Mouse (Mus musculus) CD4-positive, CD25-positive, alpha-beta regulatory T cell, adult 2 months (primary cell): Measurements from ENCODE around the gene Ormdl3.

Source experiments
- DNase-seq: peaks from one replicate; pipeline ENCODE4 v3.0.0-alpha.2; 2012; ENCODE audit warnings: low read depth, low spot score

The Ormdl3 gene

DNA sequence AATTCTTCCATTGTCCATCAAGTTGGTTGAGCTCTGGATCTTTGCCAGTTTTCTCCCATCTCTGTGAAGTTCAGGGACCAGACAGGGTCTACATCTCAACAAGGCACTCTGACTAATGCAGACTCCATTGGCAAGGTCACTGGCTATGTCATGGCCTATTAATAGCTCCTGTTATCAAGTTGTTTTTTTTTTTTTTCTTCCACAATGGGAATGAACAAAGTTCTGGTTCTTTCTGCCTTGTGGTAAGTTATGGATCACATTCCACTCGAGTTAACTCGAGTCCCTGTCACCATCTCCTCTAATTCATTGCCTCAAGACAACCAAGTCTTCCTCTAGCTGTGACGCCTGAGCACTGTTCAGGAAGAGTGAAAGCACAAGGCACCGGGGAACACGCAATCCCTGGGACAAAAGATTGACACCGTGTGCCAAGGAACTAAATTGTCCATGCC is 1.7 kb upstream of the Ormdl3 start:
- DNase-seq: no peak

DNA sequence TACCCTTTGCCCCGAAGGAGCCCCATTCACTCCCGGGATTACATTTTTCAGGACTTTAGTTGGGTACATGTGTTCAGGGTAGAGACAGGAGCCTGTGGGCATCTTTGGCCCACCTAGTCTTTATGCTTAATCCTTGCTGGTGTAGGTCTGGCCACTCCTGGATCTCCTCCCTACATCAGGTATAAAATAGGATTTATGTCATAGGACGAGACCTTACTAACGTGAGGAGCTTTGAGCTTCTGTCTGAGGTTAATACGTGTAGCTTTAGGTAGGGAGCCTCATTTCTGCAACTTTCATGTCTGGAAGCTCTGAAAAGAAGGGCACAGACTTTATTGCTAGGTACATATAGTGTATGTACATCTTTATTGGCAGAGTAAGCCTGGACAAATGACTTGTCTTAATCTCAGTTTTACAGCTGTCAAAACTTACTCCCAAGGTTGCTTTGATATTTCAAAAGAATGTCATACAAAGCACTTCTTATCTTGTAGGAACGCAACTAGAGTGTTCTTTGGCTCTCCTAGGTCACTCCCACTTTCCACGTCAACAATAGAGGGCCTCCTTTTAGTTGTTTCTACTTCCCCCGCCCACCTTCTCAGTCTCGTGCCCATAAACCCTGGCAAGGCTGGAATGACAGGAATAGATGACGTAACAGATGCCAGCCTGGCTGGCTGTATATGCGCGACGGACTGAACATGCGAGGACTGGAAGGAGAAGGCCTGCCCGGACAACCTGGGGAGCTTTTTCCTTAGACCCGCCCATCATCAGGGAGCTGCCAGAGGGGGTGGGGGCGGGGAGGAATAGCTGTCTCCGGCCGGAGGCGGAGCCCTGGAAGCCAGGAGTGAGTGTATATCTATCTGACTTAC is 747 bp upstream of the Ormdl3 start:
- peak; percentile 80 for DNase-seq

DNA sequence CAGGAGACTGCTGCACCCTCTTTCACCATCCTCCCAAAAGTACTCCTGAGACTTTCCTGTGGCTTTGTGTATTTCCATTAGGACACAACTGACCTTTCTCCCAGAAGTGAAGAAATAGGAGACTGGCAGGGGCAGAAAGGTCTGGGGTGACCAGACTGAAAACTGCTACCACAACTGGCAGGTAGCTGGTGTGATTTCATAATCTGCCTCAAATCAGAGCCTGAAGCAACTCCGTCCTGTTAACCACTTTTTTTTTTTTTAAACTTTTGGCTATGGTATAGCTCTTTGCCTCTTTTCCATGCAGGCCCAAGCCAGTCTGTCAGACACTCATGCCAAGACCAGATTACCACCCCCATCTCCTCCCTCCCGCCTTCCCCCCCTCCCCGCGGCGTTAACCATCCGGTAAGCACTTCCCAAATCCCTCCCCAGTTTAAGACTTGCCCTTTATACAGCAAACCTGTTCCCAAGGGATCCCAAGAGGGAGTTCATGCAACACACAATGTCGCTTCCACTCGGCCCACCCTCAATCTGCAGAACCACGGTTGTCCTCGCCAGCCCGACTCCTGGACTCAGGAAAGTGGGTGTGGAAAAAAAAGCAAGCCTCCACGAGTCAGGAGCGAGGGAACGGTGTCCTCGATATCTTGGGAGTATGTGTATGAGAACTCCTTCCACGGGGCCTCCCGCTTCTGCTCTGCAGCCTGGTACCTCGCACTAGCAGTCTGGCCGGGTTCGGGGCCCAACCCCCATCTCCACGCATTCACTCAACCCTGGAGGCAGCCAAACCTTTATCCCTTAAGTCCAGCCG is 879 bp downstream of the Ormdl3 start:
- peak; percentile 14 for DNase-seq

DNA sequence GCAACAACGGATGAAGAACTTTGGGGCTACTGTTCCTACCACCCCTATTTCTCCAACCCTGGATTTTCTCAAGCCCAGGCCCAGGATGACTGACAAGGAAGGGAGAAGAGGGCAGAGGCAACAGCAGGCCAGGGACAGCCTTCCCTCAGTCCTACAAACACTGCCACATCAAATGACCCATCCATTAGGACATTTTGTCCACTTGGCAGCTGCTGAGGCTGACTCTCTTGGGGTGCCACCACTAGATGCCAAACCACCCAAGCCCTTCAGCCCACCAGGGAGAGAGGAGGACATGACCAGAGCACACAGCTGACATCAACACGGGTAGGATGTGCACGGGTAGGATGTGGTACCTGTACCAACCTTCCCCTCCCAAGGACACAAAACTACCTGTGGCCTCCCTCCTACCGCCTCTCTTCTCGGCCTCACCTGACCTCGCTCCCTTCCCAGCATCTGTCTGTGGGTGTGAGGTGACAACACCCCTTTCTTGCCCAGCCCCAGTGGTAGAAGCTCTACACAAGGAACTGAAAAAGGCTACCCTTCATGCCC is 2.5 kb downstream of the Ormdl3 start:
- no peak for DNase-seq

DNA sequence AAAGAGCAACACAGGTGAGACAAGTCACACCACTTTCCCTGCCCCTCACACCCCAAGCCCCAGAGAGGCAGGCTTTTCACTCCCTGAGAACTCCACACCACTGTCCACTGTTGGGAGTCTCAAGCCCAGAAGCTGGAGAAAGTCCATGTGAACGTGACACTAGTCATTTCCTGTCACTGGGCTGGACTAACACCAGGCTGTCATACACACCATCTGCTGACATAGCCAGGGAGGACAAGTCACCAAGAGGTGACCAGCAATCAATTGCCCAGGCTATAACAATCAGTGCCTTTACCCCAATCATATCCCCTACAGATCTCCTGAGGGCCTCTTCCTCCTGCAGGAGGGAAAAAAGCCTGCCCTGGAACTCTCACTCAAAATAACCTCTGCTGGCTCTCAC is 3.0 kb downstream of the Ormdl3 start:
- no peak for DNase-seq

DNA sequence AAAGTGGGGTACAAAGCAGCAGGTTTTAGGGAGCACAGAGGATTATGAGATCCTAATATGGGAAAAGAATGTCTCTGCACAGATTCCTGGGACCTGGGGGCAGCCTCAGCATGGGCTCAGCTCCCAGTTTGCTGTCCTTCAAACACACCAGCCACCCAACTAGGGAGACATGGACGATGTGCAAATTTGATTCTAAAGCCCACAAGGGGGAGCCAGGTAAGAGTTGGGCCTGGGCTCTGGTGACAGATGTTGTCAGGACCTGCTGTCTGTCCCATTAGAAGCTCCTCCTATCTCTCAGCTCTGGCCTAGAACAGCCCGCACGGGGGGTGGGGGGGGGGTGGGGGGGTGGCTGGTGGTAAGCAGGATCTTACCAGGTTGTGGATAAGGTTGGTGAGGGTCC is 3.6 kb downstream of the Ormdl3 start:
- DNase-seq: peak; percentile 45

DNA sequence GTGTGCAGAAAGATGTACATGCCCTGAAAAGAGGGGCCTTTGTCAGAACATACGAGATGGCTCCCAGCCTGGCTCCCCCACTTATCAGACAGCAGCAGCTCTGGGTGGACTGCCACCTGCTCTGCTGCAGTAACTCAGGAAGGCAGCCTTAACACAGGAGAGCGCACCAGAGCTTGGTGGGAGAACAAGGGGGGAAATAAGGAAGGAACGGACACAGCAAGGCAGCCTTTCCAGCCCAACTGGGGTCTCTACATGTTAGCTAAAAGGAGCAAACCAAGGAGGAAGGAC is 4.0 kb downstream of the Ormdl3 start:
- DNase-seq: no peak

DNA sequence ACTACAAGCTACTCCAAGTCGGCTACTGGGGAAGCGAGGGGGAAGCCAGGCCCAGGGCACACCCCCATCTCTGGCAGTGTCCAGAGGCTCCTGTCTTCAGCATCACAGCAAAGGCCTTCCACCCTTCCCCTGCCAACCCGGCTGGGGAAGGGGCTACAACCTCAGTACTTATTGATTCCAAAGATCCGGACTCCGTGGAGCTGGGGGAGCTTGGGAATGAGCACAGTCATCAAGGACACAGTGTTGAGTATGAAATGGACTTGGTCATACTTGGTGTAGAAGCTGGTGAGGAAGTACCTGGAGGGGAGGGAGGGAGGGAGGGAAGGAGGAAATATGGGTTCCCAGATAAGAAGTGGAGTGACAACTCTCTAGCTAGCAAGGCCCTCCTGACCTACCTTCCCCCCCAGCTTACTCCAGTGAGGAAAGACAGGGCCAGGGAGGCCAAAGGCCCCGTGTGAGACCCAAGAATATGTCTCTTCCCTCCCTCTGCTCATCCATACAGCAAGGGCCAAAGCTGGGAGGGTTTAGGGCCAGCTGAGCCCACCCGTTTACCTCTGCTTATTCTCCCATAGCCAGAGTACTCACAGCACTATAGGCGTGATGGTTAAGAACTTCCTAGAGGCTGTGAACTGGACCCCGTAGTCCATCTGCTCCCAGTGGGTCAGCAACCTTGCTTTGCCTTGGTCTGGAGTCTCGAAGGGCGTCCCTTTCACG is 4.5 kb downstream of the Ormdl3 start:
- DNase-seq: no peak

DNA sequence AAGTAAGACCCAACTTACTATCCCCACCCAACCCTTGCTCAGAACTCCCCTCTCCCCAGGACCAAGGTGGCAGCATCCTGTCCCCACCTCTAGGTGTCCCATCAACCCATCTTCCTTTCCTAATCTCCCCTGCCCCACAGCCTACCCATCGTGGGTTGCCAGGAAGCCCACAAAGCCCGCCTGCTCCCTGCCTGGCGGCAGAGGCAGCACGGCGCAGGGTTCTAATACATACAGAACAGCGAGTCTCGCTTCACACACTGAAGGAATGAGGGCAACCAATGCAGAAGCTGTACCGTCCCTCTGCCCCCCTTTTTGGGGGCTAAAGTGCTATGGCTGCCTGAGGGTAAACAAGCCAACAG is 5.2 kb downstream of the Ormdl3 start:
- no peak for DNase-seq

DNA sequence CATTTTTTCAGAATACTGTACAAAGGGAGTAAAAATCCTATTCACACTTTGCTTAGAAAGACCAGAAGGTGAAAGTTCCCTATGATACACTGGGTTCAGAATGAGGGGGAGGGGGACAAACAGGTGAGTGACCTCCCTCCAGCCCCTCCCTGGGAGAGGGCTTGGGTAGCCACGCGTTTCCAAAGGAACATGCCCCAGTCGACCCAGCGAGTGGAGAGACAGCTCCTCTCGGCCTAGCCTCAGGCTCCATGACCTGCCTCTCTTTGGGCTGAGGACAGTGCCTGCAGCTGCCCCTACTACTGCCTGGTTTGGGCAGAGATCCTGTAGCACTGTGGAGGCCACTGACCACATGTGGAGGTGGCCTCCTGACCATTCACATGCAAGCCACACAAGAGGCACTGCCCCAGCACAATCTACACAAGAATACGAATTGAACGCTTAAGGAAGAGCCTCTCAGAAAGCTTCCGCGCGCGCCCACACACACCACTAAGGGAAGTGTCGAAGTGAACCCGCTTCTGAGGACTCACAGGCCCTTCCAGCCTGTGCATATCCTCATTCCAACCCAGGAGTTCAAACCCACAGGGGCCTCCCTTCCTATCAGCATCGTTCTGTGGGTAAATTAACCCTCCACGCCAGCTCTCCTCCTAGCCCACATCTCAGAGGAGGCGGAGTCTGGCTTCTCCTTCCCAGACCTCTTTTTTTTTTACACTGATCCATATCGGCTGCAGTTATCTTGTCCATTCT is 5.7 kb downstream of the Ormdl3 start:
- DNase-seq: no peak

DNA sequence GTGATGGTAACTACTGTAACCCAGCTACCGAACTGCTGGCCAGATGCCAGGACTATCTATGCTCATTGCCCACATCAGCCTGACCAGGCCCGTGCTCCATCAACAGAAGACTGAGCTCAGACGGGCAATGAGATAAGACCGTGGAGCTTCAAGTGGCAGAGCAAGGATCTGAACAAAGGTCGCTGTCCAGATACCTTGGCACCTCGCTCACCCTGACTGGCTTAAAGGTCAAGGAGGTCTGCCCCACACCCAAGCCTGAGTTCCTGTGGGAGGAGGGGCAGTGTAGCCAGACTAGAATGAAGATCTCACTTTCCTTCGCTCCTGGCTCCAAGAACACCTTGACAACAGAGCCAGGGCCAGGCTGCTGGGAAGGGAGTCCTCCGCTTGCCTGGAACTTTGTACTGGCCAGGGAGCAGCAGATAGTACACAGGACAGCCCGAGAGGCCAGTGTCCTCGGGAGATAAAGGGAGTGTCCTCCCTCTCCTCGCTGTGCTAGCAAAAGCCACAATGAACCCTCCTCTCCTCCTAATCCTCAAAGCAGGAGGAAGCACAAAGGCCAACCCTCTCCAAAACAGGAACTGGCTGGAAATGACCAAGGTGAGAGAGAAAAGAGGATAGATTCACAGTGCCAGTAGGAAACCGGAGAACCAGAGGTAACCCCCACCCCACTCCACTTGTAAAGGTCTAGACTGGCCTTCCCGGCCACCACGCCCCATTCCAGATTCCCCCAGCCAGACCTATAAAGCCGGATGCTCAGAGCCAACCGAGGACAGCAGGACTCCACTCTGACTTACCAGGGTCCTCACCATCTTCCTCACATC is 6.7 kb downstream of the Ormdl3 start:
- no peak for DNase-seq

DNA sequence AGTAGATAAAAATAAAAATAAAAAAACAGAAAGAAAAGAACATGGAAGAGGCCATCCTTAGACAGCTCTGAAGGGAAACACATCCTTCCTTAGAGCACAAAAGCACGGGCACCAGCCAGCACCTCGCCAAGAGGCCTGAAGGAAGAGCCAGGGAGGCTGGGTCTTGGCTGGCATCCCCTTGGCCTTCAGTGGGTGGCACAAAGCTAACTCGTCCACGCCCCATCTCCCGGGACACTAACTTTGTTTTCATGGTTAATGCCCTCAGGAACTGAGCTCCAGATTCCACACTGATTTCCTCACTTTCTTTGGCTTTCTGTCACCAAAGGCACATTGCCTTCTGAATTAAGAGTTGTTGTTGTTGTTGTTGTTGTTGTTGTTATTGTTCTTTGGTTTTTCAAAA is 9.4 kb downstream of the Ormdl3 start:
- no peak for DNase-seq

DNA sequence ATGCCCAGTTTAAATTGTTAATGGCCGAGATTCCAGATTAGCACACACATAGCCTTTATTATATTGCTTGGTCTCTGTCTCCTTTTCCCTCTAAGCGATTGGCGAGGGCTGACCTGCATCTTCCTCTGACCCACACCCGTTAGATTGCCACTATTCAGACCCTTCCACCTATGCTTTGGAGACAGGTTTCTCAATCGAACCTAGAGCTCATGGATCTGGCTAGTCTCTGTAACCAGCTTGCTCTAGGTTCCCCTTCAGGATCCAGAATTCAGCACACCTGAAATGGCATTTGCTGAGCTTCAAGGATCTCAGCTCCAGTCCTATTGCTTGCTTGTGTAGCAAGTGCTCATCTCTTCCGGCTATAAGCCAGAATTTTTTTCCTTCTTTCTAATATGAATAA is 17.7 kb downstream of the Ormdl3 start:
- DNase-seq: no peak

DNA sequence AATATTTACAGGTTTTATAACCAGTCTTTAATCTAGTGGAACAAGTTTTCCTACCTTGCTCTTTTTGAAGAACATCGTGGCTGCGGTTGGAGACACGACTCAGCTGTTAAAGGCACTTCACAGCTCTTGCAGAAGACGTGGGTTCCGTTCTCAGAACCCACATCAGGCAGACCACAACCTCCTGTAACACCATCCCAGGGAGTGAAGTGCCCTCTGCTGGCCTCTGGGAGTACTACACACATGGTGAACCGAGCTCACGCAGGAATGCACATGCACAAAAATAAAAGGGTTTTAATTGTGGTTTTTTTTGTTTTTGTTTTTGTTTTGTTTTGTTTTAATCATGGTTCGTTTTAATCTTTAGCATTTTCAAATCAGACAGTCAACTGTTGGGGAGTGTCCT is 18.8 kb downstream of the Ormdl3 start:
- DNase-seq: peak; percentile 69

DNA sequence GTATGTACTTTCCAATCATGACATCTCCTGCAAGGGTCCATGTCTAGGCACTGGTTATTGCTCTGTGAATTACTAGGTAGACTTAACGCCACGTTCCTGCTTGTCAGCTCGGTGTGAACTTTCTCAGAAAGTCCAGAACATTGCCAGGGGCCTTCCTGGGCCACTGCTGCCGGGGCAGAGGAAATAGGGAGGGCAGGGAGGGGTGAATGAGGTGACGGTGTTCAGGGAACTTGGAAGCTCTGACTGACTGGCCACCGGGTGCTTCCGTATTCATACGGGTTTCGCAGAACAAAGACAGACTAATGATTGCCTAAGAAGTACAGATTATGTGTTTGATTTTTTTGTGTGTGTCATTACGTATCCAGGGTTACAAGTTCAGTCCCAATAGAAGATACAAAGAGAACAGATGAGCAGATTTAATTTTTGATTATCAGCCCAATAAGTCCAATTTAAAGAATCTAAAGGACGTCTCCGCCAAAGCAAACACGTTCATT is 23.2 kb downstream of the Ormdl3 start:
- DNase-seq: no peak

DNA sequence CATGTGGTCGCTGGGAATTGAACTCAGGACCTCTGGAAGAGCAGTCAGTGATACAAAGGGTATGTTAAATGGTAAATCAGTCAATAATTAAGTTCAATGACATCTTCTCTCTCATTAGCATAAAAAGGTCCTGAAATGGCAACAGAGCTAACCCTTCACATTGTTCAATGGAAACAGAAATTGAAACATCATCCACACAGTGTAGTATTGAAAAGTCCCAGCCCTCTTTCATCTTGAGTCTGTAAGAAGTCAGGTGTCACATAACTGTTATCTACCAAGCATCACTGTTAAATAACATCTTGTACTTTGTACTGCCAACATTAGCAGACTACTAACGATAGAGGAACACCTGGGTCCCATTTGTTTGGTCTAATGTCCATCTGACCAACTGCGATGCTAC is 24.1 kb downstream of the Ormdl3 start:
- DNase-seq: peak; percentile 53

DNA sequence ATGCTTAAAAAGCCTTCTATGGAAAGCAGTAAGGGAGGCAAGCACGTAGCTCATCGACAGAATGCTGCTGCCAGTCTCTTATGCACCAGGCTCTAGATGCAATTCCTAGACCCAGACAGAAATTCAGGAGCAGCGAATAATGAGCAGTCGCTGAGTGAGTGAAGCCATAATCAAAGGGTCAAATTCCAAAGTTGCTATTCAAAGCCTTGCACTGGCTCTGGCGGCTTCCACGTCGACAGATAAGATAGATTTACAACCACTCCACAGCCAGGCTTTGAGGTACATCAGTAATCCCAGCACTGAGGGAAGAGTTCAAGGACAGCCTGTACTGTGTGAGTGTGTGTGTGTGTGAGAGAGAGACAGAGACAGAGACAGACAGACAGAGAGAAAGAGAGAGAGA is 26.2 kb downstream of the Ormdl3 start:
- DNase-seq: no peak

DNA sequence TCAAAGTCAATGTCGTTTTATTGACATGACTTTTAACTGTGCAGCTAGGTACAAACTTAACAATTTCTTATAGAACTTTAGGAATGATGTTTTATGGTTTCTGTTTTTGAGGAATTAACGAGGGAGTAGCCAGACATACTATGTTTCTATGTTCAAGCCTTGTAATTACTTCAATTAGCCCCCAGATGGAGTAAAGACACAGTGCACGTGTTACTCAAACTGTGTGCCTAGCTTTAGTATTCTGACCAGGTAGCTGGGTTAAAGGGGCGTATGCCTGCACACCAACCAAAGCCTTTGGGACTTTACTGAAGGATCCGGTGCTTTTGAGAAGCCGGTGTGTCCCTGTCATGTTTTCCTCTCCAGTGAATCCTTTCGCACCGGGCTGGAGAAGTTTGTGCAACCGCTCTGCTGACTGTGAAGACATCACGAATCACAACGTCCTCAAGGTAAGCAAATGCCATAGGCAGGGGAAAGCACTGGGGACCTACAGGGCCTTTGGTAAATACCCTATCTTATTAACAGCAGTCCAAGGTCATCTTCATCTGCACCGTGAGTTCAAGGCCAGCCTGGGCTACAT is 32.0 kb downstream of the Ormdl3 start:
- peak; percentile 61 for DNase-seq

DNA sequence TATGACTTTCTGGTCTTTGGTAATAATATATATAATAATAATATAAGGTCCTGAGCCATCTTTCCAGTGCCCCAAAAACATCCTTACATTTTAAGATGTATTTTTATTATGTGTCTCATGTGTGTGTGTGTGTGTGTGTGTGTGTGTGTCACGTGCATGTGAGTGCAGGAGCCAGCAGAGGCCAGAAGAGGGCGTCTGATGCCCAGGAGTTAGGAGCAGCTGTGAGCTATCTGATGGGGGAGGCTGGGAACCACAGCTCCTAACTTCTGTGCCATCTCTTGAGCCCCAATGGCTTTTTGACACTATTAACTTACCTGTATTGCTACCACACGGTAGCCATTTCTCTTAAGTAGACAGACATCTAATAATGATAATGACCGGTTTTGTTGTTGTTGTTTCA is 33.2 kb downstream of the Ormdl3 start:
- DNase-seq: peak; percentile 25
